Mouse (Mus musculus): ENCODE measurements around the gene Myh13. TPM values are rescaled to one million over a fixed set of nuclear protein-coding genes. Genes with fewer than 3 reads are reported as not detected.

Gene Myh13
- polyA plus RNA-seq, 1 experiment from 2014 or later, result 0.81 TPM

DNA sequence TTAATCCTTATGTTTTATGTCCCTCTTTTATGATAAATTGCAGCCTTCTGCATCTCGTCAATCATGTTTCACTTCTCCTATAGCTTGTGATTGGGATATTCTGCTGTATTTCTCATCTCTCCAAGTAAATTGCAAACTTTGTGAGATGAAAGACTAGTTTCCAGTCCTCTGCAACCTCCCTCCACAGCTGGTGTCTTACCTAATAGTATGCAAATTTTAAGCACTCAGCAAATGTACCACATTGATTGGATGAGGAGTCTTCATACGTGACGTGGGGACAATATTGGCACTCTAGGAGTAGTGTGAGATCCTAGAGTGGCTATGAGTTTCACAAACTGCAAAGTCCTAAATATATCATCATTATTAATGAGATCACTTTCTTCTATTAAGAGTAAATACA, 70.9 kb downstream of the Myh13 start:
- no peak overlapping the region for H3K9ac ChIP-seq
- H3K27me3 ChIP-seq, result no peaks in the 10 kb centered on the region
- WGBS, result 78% methylated on average over 3 of the region's 3 CpGs
- H3K4me1 ChIP-seq (replicated peaks), result no peaks in the 10 kb centered on the region
- no peaks in the 10 kb centered on the region for H3K9me3 ChIP-seq (replicated peaks)
- no peak overlapping the region for H3K4me2 ChIP-seq
- no peak overlapping the region for H3K4me3 ChIP-seq
- H3K36me3 ChIP-seq, result no peaks in the 10 kb centered on the region
- no peak overlapping the region for H3K27ac ChIP-seq
- no peak for ATAC-seq (replicated peaks; ENCODE audit: insufficient number of reproducible peaks, insufficient read depth, low FRiP score, low read depth)

DNA sequence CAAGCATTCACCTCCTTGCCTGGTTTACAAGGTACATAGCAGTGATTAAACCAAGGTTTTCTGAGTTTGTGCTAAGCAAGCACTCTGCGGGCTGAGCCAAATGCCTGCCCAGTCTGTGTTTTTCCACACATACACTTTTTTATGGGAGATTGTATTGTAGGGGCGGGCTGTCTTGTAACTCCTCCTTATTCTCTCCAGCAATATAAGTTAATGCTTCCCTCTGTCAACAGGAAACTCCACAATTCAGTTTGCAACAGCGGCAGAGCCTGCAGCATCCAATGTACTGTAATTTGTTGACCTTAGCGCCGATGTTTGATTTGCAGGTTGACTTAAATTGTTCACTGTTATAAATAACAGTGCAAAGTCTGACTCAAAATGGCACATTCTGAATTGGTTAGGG, 79.5 kb downstream of the Myh13 start:
- H3K4me1 ChIP-seq (replicated peaks), result 0 out of 2 replicates have a peak, but pooled peaks cover 2% of the 10 kb centered on the region

DNA sequence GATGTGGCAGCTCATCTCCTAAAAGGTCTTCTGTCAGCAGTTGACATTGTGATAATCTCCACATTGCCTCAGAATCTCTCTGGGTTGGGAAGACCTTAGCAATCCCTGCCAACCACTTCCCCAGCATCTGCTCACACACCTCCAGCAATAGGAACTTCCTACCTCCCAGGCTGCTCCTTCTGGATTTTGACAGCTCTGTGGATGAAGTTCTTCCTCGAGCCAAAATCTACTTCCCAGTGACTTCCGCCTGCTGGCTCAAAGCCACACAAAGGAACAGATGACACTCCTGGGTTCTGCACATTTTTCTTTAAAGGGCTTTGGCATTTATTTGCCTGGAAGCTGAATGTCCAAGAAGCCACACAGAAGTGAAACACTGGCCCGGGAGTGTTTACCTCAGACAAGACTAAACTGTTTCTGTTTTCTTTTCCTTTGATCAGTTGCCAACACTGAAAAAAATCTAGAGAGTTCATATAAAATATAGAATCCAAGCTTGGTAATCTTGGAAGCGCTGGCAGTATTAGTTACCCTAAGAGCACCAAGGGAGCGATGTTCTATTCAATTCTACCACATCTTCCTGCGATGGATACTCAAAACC, 93.0 kb downstream of the Myh13 start:
- no peaks in the 10 kb centered on the region for H3K36me3 ChIP-seq
- no peaks in the 10 kb centered on the region for H3K27me3 ChIP-seq
- H3K27ac ChIP-seq, result no peak overlapping the region
- no peaks in the 10 kb centered on the region for H3K9me3 ChIP-seq (replicated peaks)
- H3K4me2 ChIP-seq, result no peak overlapping the region
- no peak for ATAC-seq (replicated peaks; ENCODE audit: insufficient number of reproducible peaks, insufficient read depth, low FRiP score, low read depth)
- WGBS, result 58% methylated on average over 6 of the region's 6 CpGs
- no peaks in the 10 kb centered on the region for H3K4me1 ChIP-seq (replicated peaks)
- H3K9ac ChIP-seq, result no peak overlapping the region
- H3K4me3 ChIP-seq, result no peak overlapping the region

More for the DNA sequence above, 79.5 kb downstream of the Myh13 start:
- no peak for ATAC-seq (replicated peaks; ENCODE audit: insufficient number of reproducible peaks, insufficient read depth, low FRiP score, low read depth)
- Histone ChIP-seq H3K9me3 (replicated peaks) (no peaks in the 10 kb centered on the region), H3K4me2 (no peak overlapping the region), H3K36me3 (no peaks in the 10 kb centered on the region), H3K4me3 (no peak overlapping the region), H3K9ac (no peak overlapping the region), H3K27me3 (no peaks in the 10 kb centered on the region), H3K27ac (no peak overlapping the region)
- 80% methylated on average over 5 of the region's 5 CpGs for WGBS

Other genes with a start within 250 kb of the Myh13 start
- gene Myh3, start 243.4 kb upstream of the Myh13 start, polyA plus RNA-seq (2015; fragmentation: Nextera tagmentation; extraction: Ambion mirVana), result 0.74 and 1.5 TPM in 2 replicates
- gene Myh2, start 150.6 kb upstream of the Myh13 start, polyA plus RNA-seq (2015; fragmentation: Nextera tagmentation; extraction: Ambion mirVana), result 0.03 TPM in 2 replicates
- gene Myh1, start 121.6 kb upstream of the Myh13 start, polyA plus RNA-seq (2015; fragmentation: Nextera tagmentation; extraction: Ambion mirVana), result 0.09 and 0.15 TPM in 2 replicates
- gene Myh4, start 83.6 kb upstream of the Myh13 start, polyA plus RNA-seq (2015; fragmentation: Nextera tagmentation; extraction: Ambion mirVana), result not detected in 2 replicates
- gene Myh8, start 44.5 kb upstream of the Myh13 start, polyA plus RNA-seq (2015; fragmentation: Nextera tagmentation; extraction: Ambion mirVana), result 1.9 and 2.6 TPM in 2 replicates
- 8.2 and 9.4 TPM in 2 replicates for gene Gas7, start 133.8 kb downstream of the Myh13 start, polyA plus RNA-seq (2015; fragmentation: Nextera tagmentation; extraction: Ambion mirVana)

Measured in heart, embryonic 15.5 days (tissue).